Mouse (Mus musculus): ENCODE results near the gene Adgre4. TPM values are rescaled to one million over a fixed set of nuclear protein-coding genes. Genes with fewer than 3 reads are reported as not detected.

Gene Adgre4
- 0.35 and 0.36 TPM in 2 replicates for polyA plus RNA-seq (2012; rRNA removed)

GRCm38 (mm10) chr17:55749786-55750185 lies at the start of gene Adgre4:
TSS of gene Adgre4 (plus strand) at chr17:55749984.

GRCm38 (mm10) chr17:55711984-55712811 lies 37.6 kb upstream of the Adgre4 start, which contains the start of gene Pot1b:
TSS of gene Pot1b (minus strand) at chr17:55712628.

GRCm38 (mm10) chr17:55878636-55879369 lies 129.0 kb downstream of the Adgre4 start, which contains the start of gene Zfp119a:
TSS of gene Zfp119a (minus strand) at chr17:55878930.

Other genes with a start within 250 kb of the Adgre4 start
- gene Vmn2r118, start 124.8 kb upstream of the Adgre4 start, polyA plus RNA-seq (2012; rRNA removed): not detected in 2 replicates
- 0.93 and 1.5 TPM in 2 replicates for gene Pot1b, start 37.4 kb upstream of the Adgre4 start, polyA plus RNA-seq (2012; rRNA removed)
- 0.17 and 0.26 TPM in 2 replicates for gene Zfp119a, start 128.9 kb downstream of the Adgre4 start, polyA plus RNA-seq (2012; rRNA removed)
- 0.54 and 1.1 TPM in 2 replicates for gene Zfp959, start 142.1 kb downstream of the Adgre4 start, polyA plus RNA-seq (2012; rRNA removed)
- 0.09 and 0.15 TPM in 2 replicates for gene Zfp119b, start 199.5 kb downstream of the Adgre4 start, polyA plus RNA-seq (2012; rRNA removed)
- 5.9 and 6.5 TPM in 2 replicates for gene Ebi3, start 202.7 kb downstream of the Adgre4 start, polyA plus RNA-seq (2012; rRNA removed)
- gene Yju2, start 209.1 kb downstream of the Adgre4 start, polyA plus RNA-seq (2012; rRNA removed): 12.5 and 12.9 TPM in 2 replicates
- gene Shd, start 220.5 kb downstream of the Adgre4 start, polyA plus RNA-seq (2012; rRNA removed): 5.9 and 7.1 TPM in 2 replicates
- gene Fsd1, start 236.5 kb downstream of the Adgre4 start, polyA plus RNA-seq (2012; rRNA removed): 4.5 and 4.8 TPM in 2 replicates

Measured in ovary, adult 2 months (tissue).